Mouse (Mus musculus) adrenal gland, postnatal 25 days (tissue): ENCODE results near the gene Ankrd27. TPM values are rescaled to one million over a fixed set of nuclear protein-coding genes. Genes with fewer than 3 reads are reported as not detected.
"Not testable (repeated sequence)": the region's sequence is repeated elsewhere in the genome, so short reads cannot be mapped to it uniquely, and the experiment has no call there.

ENCODE experiments used
- DNase-seq: peaks from one replicate; pipeline ENCODE4 v3.0.0; 2021; ENCODE audit warnings: mixed read lengths
- long read RNA-seq: library from polyadenylated mRNA; stranded (forward); transcript quantifications from one replicate; pipeline ENCODE4 v2.0.0, GENCODE M21; 2021
- total RNA-seq: library from RNA; stranded (reverse); gene quantifications from 2 replicates; pipeline ENCODE4 v1.2.3, GENCODE M21; 2021

Gene Ankrd27
- 27.9 and 33.3 TPM in 2 replicates for total RNA-seq
- long read RNA-seq, full-length matches to known transcripts, result 13 of 24 reads
- long read RNA-seq, partial matches to known transcripts, result 5 of 24 reads
- long read RNA-seq, other reads (novel, unspliced or antisense), result 6 of 24 reads

- peak; percentile 93 for DNase-seq
These were observed at the start of gene Ankrd27 for GRCm38 (mm10) chr7:35586055-35586905. Ankrd27 (plus strand) TSS chr7:35586244.

GRCm38 (mm10) chr7:35537562-35537961 is 48.5 kb upstream of the Ankrd27 start, which contains the start of gene Tdrd12:
Tdrd12 (minus strand) TSS chr7:35537745.
- no peak for DNase-seq

DNA sequence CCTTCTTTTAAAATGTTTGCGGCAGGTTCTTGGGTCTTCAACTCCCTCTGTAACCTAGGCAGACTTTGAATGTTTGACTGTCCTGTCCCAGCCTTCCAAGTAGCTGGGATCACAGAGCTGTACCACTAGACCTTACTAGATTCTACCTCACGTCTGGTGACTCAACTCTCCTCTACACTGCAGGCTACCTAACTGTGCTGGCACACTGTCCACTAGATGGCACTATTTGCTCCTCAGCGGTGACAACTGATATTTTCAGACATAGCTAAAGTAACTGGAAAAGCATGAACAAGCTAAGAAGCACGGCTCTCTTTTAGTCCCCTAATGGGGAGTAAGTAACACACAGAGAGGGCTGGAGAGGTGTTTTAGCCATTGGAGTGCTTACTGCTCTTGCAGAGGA is 40.2 kb upstream of the Ankrd27 start:
- peak; percentile 46 for DNase-seq

DNA sequence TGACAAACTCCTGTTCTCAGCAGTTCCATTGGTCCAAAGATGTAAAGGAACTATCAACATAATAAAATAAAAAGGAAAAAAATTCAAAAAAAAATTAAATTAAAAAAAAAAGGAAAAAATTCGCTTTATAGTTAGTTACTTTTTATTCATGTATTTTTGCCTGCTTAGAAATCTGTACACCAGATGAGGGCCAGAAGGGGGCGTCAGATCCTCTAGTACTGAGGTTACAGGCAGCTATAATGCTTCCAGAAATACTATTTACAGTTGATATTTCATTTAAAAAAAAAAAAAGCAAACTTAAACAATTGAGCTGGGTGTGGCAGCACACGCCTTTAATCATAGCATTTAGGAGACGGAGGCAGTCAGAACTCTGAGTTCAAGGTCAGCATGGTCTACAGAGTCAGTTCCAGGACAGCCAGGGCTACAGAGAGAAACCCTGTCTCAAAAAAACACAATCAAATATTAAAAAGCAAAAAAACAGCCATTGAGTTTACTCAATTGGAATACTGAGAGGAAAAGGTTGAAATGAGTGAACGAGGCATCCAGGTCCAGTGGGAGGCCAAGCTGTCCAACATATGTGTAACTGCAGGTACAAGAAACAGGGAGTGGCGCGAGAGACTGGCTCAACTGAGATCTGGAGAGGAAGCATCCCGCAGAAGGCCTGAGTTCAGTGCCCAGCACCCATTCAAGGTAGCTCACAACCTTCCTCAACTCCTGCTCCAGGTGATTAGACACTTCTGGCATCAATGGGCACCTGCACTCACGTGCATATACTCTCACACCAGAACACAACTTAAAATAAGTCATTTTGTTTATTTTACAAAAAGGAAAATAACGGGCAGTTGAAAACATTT is 32.1 kb upstream of the Ankrd27 start:
- peak; percentile 25 for DNase-seq

- DNase-seq, result peak; percentile 23
These were observed 31.4 kb upstream of the Ankrd27 start for GRCm38 (mm10) chr7:35554605-35555175.

GRCm38 (mm10) chr7:35555224-35556204 is 30.5 kb upstream of the Ankrd27 start:
- peak; percentile 89 for DNase-seq

- DNase-seq, result no peak
These were observed 29.8 kb upstream of the Ankrd27 start, which contains the start of gene Nudt19 for GRCm38 (mm10) chr7:35556205-35556603. Nudt19 (minus strand) TSS chr7:35556304.

DNA sequence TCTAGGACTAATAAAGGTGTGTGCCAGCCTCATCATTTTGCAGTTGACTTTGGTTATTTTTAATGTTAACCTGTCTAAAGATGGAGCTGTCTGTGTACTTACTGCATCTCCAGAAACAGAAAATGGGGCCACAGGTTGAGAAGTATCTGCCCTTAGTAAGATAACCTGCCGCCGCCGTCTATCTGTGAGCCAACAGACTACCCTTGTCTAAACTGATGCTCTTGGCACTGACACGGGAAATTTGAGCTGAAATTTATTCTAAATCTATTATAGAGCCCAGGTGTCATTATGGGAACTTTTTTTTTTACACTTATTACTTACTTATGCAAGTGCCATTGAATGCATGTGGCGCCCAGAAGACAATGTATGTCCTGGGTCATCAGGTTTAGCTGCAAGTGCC is 29.1 kb upstream of the Ankrd27 start:
- DNase-seq, result no peak

DNA sequence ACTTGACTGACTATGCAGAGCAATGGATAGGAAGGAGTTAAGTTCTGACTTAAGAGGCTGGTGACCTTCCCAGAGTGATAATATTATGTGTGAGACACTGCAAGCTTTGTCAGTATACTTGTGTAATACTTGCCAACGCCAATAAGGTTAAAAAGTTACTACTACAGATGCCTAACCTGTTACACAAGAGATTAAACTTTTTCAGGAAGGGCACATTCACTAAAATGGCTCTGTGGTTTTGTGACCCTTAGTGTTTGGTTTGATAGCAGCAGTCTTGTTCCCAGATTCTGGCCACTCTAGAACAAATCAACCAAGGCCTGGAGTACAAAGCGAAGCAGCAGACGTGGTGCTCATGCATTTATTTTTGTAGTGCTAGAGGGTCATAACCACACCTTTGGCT is 28.5 kb upstream of the Ankrd27 start:
- DNase-seq, result no peak

- no peak for DNase-seq
These were observed 27.4 kb upstream of the Ankrd27 start for GRCm38 (mm10) chr7:35558681-35559080.

GRCm38 (mm10) chr7:35559838-35560237 is 26.2 kb upstream of the Ankrd27 start:
- DNase-seq, result no peak

DNA sequence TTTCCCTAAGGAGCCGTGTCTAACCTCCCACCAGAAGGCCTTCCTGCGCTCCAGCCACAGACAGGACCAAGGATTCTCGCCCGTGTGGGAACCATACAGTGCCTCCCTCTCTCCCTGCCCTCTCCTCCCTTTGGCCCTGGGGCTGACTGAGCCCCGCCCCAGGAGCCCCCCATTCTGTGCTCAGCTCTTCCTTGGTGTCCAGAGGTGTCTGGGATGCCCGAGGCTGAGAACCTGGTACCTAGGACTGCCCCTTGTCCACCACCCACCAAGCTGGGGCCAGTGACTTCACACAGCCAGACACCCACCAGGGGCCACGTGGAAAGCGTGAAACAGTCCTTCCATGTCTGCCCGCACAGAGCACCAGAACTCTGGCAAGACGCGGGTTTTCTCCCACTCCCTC is 23.0 kb upstream of the Ankrd27 start:
- DNase-seq, result no peak

- no peak for DNase-seq
These were observed 21.8 kb upstream of the Ankrd27 start for GRCm38 (mm10) chr7:35564067-35564865.

GRCm38 (mm10) chr7:35564872-35565271 is 21.2 kb upstream of the Ankrd27 start:
- not testable (repeated sequence) for DNase-seq

DNA sequence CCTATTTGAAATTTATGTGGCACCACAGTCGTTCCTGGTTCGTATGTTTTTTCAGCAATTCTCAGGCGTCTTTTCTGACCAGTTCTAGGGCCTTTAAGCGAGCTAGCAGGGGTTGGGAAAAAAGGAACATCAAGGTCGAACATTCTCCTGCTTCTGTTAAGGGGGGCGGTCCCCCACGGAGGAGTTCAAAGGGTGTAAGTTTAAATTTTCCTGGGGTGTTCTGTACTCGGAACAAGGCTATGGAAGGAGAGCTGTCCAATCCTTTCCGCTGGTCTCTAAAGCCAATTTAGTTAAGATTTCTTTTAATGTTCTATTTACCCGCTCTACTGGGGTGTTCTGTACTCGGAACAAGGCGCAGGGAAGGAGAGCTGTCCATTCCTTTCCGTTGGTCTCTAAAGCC is 20.1 kb upstream of the Ankrd27 start:
- not testable (repeated sequence) for DNase-seq

DNA sequence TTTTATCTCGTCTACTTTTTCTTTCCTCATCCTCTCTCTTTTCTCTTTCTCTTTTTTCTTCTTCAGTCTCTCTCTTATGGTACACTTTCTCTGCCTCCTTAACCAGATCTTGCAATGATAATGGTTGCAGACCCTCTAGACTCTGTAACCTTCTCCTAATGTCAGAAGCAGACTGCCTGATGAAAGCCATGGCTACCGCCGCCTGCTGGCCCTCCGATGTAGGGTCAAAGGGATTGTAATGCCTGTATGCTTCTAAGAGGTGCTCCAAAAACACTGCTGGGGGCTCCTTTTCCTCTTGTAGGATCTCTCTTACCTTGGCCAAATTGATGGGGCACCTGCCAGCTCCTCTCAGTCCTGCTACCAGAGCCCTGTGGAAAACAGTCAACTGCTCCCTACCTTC is 16.3 kb upstream of the Ankrd27 start:
- DNase-seq, result not testable (repeated sequence)

GRCm38 (mm10) chr7:35570883-35571282 is 15.2 kb upstream of the Ankrd27 start:
- not testable (repeated sequence) for DNase-seq

DNA sequence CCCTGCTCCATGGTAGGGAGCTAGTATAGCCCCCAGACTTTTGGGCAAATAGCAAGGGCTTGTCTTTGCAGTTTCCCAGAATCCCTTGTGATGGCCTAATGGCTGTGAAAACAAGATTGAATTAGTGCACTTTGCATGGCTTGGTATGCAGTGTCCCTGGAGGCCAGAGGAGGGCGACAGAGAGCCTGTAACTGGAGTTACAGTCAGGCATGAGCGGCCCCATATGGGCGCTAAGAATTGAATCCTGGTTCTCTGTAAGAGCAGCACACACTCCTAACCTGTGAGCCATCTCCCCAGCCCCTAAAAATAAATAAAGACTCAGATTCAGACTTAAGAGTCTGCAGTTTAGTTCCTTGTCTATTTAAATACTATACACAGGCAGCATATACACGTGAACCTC is 6.2 kb upstream of the Ankrd27 start:
- DNase-seq, result peak; percentile 54

- no peak for DNase-seq
These were observed 3.3 kb upstream of the Ankrd27 start for GRCm38 (mm10) chr7:35582719-35583118.

DNA sequence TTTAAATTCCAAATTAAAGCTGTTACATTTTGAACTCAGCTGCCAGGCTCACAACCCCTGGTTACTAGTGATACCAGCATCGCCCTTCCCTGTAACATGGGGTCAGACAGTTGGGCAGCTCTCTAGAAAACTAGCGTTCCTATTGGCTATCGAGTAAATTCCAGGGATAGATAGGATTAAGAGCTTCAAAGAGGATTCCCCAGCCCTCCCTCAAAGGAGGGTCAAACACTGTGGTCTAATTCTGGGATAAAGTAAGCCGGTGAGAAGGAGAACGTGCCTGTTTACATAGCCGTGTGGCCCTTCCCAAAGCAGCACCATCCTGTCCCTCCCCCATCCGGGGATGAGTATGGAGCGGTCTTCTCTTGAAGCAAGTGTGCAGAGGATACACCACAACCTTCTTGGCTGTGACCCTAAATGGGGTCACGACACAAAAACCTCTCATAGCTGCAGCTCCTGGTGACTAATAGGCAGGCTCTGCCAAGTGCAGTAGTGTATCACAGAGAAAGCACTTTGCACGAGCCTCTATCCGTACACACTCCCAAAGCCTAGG is 2.5 kb upstream of the Ankrd27 start:
- DNase-seq, result no peak
